Mouse (Mus musculus): Measurements from ENCODE around the gene Tm4sf20. TPM values are rescaled to one million over a fixed set of nuclear protein-coding genes. Genes with fewer than 3 reads are reported as not detected.

Gene Tm4sf20
- polyA plus RNA-seq, 1 experiment from 2014 or later: not detected

DNA sequence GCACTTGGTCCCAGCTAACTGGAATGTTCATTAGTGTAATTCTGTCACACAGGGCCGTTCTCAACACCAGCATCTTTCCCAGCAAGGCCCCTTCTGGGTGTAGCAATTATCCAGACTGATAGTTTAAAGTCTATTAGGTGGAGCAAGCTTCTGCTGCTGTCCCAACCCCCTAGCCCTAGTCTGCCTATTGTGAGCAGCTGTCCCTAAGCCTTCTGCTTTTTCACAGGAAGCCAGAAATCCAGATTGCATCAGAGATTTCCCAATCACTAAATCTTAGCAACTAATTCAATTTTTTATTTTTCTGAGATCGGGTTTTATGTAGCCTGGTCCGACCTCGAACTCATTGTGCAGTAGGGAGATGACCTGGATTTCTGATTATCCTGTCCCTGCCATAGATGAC, 30.7 kb upstream of the Tm4sf20 start:
- no peak overlapping the region for H3K27ac ChIP-seq (ENCODE audit: low read depth, low read length)
- H3K9ac ChIP-seq (replicated peaks; ENCODE audit: low read depth, low read length): no peak overlapping the region
- WGBS: 75% methylated on average over 4 of the region's 4 CpGs
- H3K4me1 ChIP-seq (ENCODE audit: control insufficient read depth, insufficient read depth, low read length): peaks cover 3% of the 10 kb centered on the region; the same call in 1 of the 2 replicates
- H3K4me2 ChIP-seq (ENCODE audit: low read depth, low read length): no peak overlapping the region
- H3K27me3 ChIP-seq (ENCODE audit: control insufficient read depth, insufficient read depth, low read length): no peaks in the 10 kb centered on the region
- no peaks in the 10 kb centered on the region for H3K9me3 ChIP-seq (ENCODE audit: control insufficient read depth, low read length)
- no peak for ATAC-seq (ENCODE audit: low read depth)
- no peak overlapping the region for H3K4me3 ChIP-seq (ENCODE audit: low read depth, low read length)
- no peaks in the 10 kb centered on the region for H3K36me3 ChIP-seq (ENCODE audit: control insufficient read depth, insufficient read depth, low read length)

GRCm38 (mm10) chr1:82798304-82798703, 30.0 kb upstream of the Tm4sf20 start:
- H3K27ac ChIP-seq (ENCODE audit: low read depth, low read length): no peak overlapping the region
- H3K4me2 ChIP-seq (ENCODE audit: low read depth, low read length): no peak overlapping the region
- 35% methylated on average over 5 of the region's 5 CpGs for WGBS
- no peaks in the 10 kb centered on the region for H3K27me3 ChIP-seq (ENCODE audit: control insufficient read depth, insufficient read depth, low read length)
- peaks cover 3% of the 10 kb centered on the region; the same call in 1 of the 2 replicates for H3K4me1 ChIP-seq (ENCODE audit: control insufficient read depth, insufficient read depth, low read length)
- H3K9me3 ChIP-seq (ENCODE audit: control insufficient read depth, low read length): no peaks in the 10 kb centered on the region
- H3K9ac ChIP-seq (replicated peaks; ENCODE audit: low read depth, low read length): no peak overlapping the region
- no peaks in the 10 kb centered on the region for H3K36me3 ChIP-seq (ENCODE audit: control insufficient read depth, insufficient read depth, low read length)
- ATAC-seq (ENCODE audit: low read depth): no peak; the same call in 1 of the 2 replicates
- no peak overlapping the region for H3K4me3 ChIP-seq (ENCODE audit: low read depth, low read length)

DNA sequence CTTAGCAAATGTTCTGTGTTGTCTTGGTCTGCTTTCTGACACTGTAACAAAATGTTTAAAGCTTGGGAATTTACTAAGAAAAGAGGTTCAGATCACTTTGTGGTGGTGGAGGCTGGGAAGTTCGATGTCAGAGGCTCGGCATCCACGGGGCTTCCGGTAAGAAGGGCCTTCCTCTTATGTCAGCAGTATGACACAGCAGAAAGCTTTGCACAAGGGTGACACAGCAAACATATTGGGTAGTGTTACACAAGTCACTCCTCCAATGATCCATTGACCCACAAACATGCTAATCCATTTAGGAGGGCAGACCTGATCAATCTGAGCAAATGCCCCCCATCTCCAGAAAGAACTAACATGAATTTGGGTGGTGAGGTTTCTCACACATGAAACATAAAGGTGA, 28.8 kb upstream of the Tm4sf20 start:
- no peaks in the 10 kb centered on the region for H3K9me3 ChIP-seq (ENCODE audit: control insufficient read depth, low read length)
- H3K4me2 ChIP-seq (ENCODE audit: low read depth, low read length): no peak overlapping the region
- WGBS: 92% methylated on average over 4 of the region's 4 CpGs
- H3K27me3 ChIP-seq (ENCODE audit: control insufficient read depth, insufficient read depth, low read length): no peaks in the 10 kb centered on the region
- no peak overlapping the region for H3K9ac ChIP-seq (replicated peaks; ENCODE audit: low read depth, low read length)
- no peaks in the 10 kb centered on the region for H3K36me3 ChIP-seq (ENCODE audit: control insufficient read depth, insufficient read depth, low read length)
- H3K4me1 ChIP-seq (ENCODE audit: control insufficient read depth, insufficient read depth, low read length): peaks cover 3% of the 10 kb centered on the region; the same call in 1 of the 2 replicates
- no peak for ATAC-seq (ENCODE audit: low read depth)
- H3K4me3 ChIP-seq (ENCODE audit: low read depth, low read length): no peak overlapping the region
- H3K27ac ChIP-seq (ENCODE audit: low read depth, low read length): no peak overlapping the region

- Histone ChIP-seq H3K36me3 (ENCODE audit: control insufficient read depth, insufficient read depth, low read length) (no peaks in the 10 kb centered on the region), H3K9me3 (ENCODE audit: control insufficient read depth, low read length) (no peaks in the 10 kb centered on the region), H3K27ac (ENCODE audit: low read depth, low read length) (no peak overlapping the region), H3K4me2 (ENCODE audit: low read depth, low read length) (no peak overlapping the region), H3K4me3 (ENCODE audit: low read depth, low read length) (no peak overlapping the region), H3K4me1 (ENCODE audit: control insufficient read depth, insufficient read depth, low read length) (peaks cover 3% of the 10 kb centered on the region; the same call in 1 of the 2 replicates), H3K27me3 (ENCODE audit: control insufficient read depth, insufficient read depth, low read length) (no peaks in the 10 kb centered on the region), H3K9ac (replicated peaks; ENCODE audit: low read depth, low read length) (no peak overlapping the region)
- no peak for ATAC-seq (ENCODE audit: low read depth)
- WGBS: 82% methylated on average over 18 of the region's 18 CpGs
Measured at GRCm38 (mm10) chr1:82795702-82796443, 27.6 kb upstream of the Tm4sf20 start.

DNA sequence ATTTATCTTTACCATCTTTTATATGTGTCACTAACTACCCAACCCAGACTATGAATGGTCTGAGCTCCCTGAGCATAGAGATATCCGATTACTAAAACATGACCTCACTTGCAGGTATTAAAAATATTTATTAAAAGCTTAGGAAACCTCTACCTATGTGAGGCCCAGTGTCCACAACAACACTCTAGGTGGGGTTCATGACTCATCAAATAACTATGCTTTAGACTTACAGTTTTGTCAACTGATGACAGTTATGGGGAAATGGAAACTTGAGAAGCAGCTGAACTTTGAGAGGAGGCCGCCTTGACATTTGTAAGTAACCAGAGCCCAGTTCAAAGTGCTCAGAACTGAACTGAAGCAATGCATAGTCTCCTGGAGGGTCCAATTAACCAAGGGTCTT, 26.9 kb upstream of the Tm4sf20 start:
- ATAC-seq (ENCODE audit: low read depth): no peak
- no peaks in the 10 kb centered on the region for H3K27me3 ChIP-seq (ENCODE audit: control insufficient read depth, insufficient read depth, low read length)
- no peak overlapping the region for H3K9ac ChIP-seq (replicated peaks; ENCODE audit: low read depth, low read length)
- no peak overlapping the region for H3K4me3 ChIP-seq (ENCODE audit: low read depth, low read length)
- H3K27ac ChIP-seq (ENCODE audit: low read depth, low read length): no peak overlapping the region
- WGBS: 88% methylated on average over 2 of the region's 2 CpGs
- peaks cover 3% of the 10 kb centered on the region; the same call in 1 of the 2 replicates for H3K4me1 ChIP-seq (ENCODE audit: control insufficient read depth, insufficient read depth, low read length)
- no peaks in the 10 kb centered on the region for H3K9me3 ChIP-seq (ENCODE audit: control insufficient read depth, low read length)
- H3K4me2 ChIP-seq (ENCODE audit: low read depth, low read length): no peak overlapping the region
- no peaks in the 10 kb centered on the region for H3K36me3 ChIP-seq (ENCODE audit: control insufficient read depth, insufficient read depth, low read length)

DNA sequence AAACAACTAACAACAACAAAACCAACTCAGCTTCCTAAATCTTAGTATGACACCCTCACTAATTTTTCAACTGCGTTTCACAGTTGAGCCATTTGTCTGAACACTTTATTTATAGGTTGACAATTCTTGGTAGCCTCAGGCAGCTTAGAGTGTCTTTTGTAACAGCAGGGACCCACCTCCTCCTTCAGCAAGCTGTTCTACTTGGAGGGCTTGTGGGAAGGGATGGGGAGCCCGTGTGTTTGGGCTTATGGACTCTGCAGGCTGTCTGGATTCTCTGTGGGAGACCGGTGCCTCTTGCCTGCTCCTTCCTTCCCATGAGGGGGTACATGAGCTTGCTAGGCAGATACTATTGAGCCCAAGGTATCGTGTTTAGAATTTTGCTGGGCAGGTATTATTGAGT, 25.7 kb upstream of the Tm4sf20 start:
- WGBS: 50% methylated on average over 4 of the region's 4 CpGs
- no peak for ATAC-seq (ENCODE audit: low read depth)
- no peaks in the 10 kb centered on the region for H3K36me3 ChIP-seq (ENCODE audit: control insufficient read depth, insufficient read depth, low read length)
- no peak overlapping the region for H3K4me3 ChIP-seq (ENCODE audit: low read depth, low read length)
- H3K27me3 ChIP-seq (ENCODE audit: control insufficient read depth, insufficient read depth, low read length): no peaks in the 10 kb centered on the region
- H3K4me1 ChIP-seq (ENCODE audit: control insufficient read depth, insufficient read depth, low read length): peaks cover 3% of the 10 kb centered on the region; the same call in 1 of the 2 replicates
- no peak overlapping the region for H3K9ac ChIP-seq (replicated peaks; ENCODE audit: low read depth, low read length)
- no peaks in the 10 kb centered on the region for H3K9me3 ChIP-seq (ENCODE audit: control insufficient read depth, low read length)
- no peak overlapping the region for H3K27ac ChIP-seq (ENCODE audit: low read depth, low read length)
- no peak overlapping the region for H3K4me2 ChIP-seq (ENCODE audit: low read depth, low read length)

DNA sequence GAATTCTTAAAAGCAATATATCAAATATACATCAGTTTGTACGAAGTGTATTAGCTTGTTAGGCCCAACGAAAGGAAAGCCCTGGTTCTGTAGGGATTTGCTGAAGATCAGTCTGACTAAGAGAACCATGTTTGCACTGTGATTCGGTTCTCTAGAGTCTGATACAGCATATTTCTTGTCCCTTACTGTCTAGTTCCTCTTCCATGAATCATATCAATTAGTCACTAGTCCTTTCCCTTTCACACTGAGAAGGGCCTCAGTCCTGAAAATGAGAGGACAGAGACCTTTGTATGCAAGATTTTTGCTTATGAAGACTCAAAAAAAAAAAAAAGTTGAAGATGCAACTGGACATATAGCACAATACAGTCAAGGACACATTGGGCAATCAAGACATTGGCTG, 24.8 kb upstream of the Tm4sf20 start:
- peaks cover under 1% of the 10 kb centered on the region; the same call in 1 of the 2 replicates for H3K4me1 ChIP-seq (ENCODE audit: control insufficient read depth, insufficient read depth, low read length)
- H3K36me3 ChIP-seq (ENCODE audit: control insufficient read depth, insufficient read depth, low read length): no peaks in the 10 kb centered on the region
- H3K9me3 ChIP-seq (ENCODE audit: control insufficient read depth, low read length): no peaks in the 10 kb centered on the region
- H3K4me2 ChIP-seq (ENCODE audit: low read depth, low read length): no peak overlapping the region
- no peak overlapping the region for H3K4me3 ChIP-seq (ENCODE audit: low read depth, low read length)
- H3K27me3 ChIP-seq (ENCODE audit: control insufficient read depth, insufficient read depth, low read length): no peaks in the 10 kb centered on the region
- no peak for ATAC-seq (ENCODE audit: low read depth)
- H3K9ac ChIP-seq (replicated peaks; ENCODE audit: low read depth, low read length): no peak overlapping the region
- WGBS: 82% methylated on average over 3 of the region's 3 CpGs
- no peak overlapping the region for H3K27ac ChIP-seq (ENCODE audit: low read depth, low read length)

- H3K4me1 ChIP-seq (ENCODE audit: control insufficient read depth, insufficient read depth, low read length): no peaks in the 10 kb centered on the region
- WGBS: 92% methylated on average over 6 of the region's 6 CpGs
- no peak for ATAC-seq (ENCODE audit: low read depth)
Measured at GRCm38 (mm10) chr1:82792238-82792637, 24.0 kb upstream of the Tm4sf20 start.

GRCm38 (mm10) chr1:82791105-82791504, 22.8 kb upstream of the Tm4sf20 start:
- no peak overlapping the region for H3K4me2 ChIP-seq (ENCODE audit: low read depth, low read length)
- no peaks in the 10 kb centered on the region for H3K36me3 ChIP-seq (ENCODE audit: control insufficient read depth, insufficient read depth, low read length)
- H3K27me3 ChIP-seq (ENCODE audit: control insufficient read depth, insufficient read depth, low read length): no peaks in the 10 kb centered on the region
- H3K4me1 ChIP-seq (ENCODE audit: control insufficient read depth, insufficient read depth, low read length): no peaks in the 10 kb centered on the region
- no peak for ATAC-seq (ENCODE audit: low read depth)
- no peak overlapping the region for H3K9ac ChIP-seq (replicated peaks; ENCODE audit: low read depth, low read length)
- no peaks in the 10 kb centered on the region for H3K9me3 ChIP-seq (ENCODE audit: control insufficient read depth, low read length)
- H3K27ac ChIP-seq (ENCODE audit: low read depth, low read length): no peak overlapping the region
- 91% methylated on average over 11 of the region's 11 CpGs for WGBS
- H3K4me3 ChIP-seq (ENCODE audit: low read depth, low read length): no peak overlapping the region

More at GRCm38 (mm10) chr1:82792238-82792637, 24.0 kb upstream of the Tm4sf20 start:
- Histone ChIP-seq H3K9me3 (ENCODE audit: control insufficient read depth, low read length) (no peaks in the 10 kb centered on the region), H3K4me2 (ENCODE audit: low read depth, low read length) (no peak overlapping the region), H3K27me3 (ENCODE audit: control insufficient read depth, insufficient read depth, low read length) (no peaks in the 10 kb centered on the region), H3K27ac (ENCODE audit: low read depth, low read length) (no peak overlapping the region), H3K4me3 (ENCODE audit: low read depth, low read length) (no peak overlapping the region), H3K36me3 (ENCODE audit: control insufficient read depth, insufficient read depth, low read length) (no peaks in the 10 kb centered on the region), H3K9ac (replicated peaks; ENCODE audit: low read depth, low read length) (no peak overlapping the region)

Measured in neural tube, embryonic 14.5 days (tissue).